Mouse (Mus musculus): ENCODE results near the gene Katna1.
"Not testable (repeated sequence)": the region's sequence is repeated elsewhere in the genome, so short reads cannot be mapped to it uniquely, and the experiment has no call there.

The Katna1 gene

GRCm38 (mm10) chr10:7725751-7726500 is at the start of gene Katna1:
Gene Katna1, plus strand, starts transcription at chr10:7726000.
- peak; percentile 96 for DNase-seq (ENCODE audit: extremely low read depth, insufficient read length, low spot score)

DNA sequence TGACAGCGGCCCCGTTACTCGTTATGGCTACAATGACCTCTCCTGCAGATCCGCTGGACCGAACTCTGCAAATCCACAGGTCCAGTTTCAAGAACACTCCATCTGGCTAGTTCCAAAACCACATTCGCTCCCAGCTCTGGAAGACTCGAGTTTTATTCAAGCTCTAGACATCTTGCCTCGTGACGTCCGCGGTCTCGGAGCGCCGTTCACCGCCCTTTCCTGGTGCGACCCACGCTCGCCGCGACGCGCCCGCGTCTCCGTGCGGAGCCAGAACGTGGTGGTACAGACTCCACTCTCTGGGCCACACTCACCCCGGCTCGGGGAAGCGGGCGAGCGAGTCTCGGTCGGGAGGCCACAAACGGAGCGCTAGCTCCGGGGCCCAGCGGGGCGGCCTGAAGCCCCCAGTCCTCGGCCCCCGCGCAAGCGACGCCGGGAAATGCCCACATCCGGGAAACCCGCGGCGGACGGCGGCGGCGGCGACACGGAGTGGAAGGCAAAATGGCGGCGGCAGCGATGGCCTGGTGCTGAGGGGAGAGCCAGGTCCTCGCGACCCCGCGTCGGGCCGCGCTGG is 45.0 kb upstream of the Katna1 start, which contains the start of the genes Pcmt1 and Lats1:
TSS of gene Pcmt1 (minus strand) at position 406 of the 571 bp plus-strand sequence.
TSS of gene Lats1 (plus strand) at position 484 of the 571 bp plus-strand sequence.
- peak; percentile 84 for DNase-seq (ENCODE audit: extremely low read depth, insufficient read length, low spot score)

GRCm38 (mm10) chr10:7681343-7682025 is 44.3 kb upstream of the Katna1 start:
- DNase-seq (ENCODE audit: extremely low read depth, insufficient read length, low spot score) = peak; percentile 78

DNA sequence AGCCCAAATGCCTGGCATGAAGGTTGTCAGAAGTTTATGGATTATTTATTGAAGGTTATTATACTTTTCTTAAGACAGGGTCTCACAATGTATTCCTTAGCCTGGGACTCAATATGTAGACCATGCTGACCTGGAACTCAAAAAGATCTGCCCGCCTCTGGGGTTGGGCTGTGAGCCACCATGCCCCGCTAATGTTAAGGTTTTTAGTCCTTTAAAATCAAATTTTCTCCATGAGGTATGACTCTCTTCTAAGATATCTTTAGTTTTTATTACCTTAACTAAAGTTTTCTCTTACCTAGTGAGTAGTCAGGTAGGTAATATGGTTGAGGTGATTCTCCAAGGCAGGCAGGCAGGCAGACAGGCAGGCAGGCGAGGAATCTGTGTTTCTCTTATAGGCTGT is 43.6 kb upstream of the Katna1 start:
- no peak for DNase-seq (ENCODE audit: extremely low read depth, insufficient read length, low spot score)

- no peak for DNase-seq (ENCODE audit: extremely low read depth, insufficient read length, low spot score)
Observed at GRCm38 (mm10) chr10:7686902-7687301, 38.9 kb upstream of the Katna1 start.

- no peak for DNase-seq (ENCODE audit: extremely low read depth, insufficient read length, low spot score)
Observed at GRCm38 (mm10) chr10:7695286-7695685, 30.5 kb upstream of the Katna1 start.

DNA sequence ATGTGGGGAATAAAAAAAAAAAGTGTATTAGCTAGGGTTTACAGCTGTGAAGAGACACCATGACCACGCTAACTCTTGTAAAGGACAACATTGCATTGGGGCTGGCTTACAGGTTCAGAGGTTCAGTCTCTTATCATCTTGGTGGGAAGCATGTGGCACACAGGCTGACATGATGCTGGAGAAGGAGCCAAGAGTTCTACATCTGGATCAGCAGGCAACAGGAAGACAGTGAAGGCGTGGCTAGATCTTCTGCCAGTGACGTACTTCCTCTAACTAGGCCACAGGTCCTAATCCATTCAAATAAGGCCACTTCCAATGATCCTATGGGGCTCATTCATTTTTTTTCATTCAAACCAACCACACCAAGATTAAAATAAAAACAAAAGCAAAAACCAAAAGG is 25.7 kb upstream of the Katna1 start:
- no peak for DNase-seq (ENCODE audit: extremely low read depth, insufficient read length, low spot score)

DNA sequence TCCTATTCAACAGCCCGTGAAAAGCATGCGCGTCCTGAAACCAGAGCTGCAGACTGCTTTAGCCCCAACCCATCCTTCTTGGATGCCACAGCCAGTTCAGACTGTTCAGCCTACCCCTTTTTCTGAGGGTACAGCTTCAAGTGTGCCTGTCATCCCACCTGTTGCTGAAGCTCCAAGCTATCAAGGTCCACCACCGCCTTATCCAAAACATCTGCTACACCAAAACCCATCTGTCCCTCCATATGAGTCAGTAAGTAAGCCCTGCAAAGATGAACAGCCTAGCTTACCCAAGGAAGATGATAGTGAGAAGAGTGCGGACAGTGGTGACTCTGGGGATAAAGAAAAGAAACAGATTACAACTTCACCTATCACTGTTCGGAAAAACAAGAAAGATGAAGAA is 23.2 kb upstream of the Katna1 start:
- no peak for DNase-seq (ENCODE audit: extremely low read depth, insufficient read length, low spot score)

- no peak for DNase-seq (ENCODE audit: extremely low read depth, insufficient read length, low spot score)
Observed at GRCm38 (mm10) chr10:7710121-7710520, 15.7 kb upstream of the Katna1 start.

DNA sequence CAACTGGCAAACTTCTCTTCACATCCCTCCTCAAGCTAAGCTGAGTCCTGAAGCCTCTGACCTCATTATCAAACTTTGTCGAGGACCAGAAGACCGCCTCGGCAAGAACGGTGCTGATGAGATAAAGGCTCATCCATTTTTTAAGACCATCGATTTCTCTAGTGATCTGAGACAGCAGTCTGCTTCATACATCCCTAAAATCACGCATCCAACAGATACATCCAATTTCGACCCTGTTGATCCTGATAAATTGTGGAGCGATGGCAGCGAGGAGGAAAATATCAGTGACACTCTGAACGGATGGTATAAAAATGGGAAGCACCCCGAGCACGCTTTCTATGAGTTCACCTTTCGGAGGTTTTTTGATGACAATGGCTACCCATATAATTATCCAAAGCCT is 13.3 kb upstream of the Katna1 start:
- no peak for DNase-seq (ENCODE audit: extremely low read depth, insufficient read length, low spot score)

DNA sequence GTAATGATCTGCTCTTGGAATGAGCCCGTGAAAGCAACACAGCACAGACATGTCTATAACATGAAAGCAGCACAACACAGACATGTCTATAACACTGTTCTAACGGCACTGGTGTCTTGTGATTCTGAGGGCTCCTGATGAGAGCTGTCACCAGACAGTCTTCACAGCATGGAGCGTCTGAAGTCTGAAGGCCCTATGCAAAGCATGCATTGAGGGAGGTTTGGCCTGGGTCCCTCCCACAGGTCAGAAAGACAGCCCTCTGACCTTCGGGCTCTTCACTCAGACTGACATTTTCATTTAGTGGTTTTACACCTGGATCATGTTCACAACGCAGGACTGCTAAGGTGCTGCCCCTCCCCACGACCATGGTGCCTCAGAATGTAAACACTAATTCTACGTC is 10.7 kb upstream of the Katna1 start:
- DNase-seq (ENCODE audit: extremely low read depth, insufficient read length, low spot score) = no peak

- DNase-seq (ENCODE audit: extremely low read depth, insufficient read length, low spot score) = no peak
Observed at GRCm38 (mm10) chr10:7726501-7726812, 657 bp downstream of the Katna1 start.

DNA sequence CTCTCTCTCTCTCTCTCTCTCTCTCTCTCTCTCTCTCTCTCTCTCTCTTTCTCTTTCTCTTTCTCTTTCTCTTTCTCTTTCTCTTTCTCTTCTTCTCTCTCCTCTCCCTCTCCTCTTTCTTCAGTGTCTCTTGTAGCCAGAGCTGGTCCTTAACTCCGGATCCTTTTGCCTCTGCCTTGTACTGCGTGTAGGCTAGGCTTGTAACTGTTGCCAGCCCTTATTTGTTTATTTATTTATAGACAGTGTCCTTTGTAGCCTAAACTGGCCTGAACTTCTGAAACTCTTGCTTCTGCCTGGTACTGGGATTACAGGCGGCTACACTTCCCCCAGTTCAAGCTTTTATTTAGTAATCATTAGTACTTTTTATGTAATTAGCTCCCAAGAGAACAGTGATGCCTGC is 1.2 kb downstream of the Katna1 start:
- DNase-seq (ENCODE audit: extremely low read depth, insufficient read length, low spot score) = no peak

DNA sequence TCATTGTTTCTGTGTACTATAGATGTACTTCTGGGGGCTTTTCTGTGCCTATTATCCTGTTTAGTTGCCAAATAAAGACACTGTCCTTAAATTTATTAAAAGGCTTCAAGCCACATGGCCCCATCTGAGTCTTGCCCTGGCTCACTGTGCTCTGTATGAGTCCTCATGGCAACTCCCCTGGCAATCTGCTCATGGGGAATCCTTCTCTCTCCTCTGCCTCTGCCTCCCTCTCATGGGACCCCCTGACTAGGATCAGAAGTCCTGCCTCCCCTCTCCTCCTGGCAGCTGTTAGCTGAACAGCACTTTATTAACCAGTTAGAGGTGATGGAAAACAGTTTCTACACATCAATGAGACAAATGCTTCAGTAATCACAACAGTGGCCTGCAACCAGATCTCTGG is 5.8 kb downstream of the Katna1 start:
- no peak for DNase-seq (ENCODE audit: extremely low read depth, insufficient read length, low spot score)

DNA sequence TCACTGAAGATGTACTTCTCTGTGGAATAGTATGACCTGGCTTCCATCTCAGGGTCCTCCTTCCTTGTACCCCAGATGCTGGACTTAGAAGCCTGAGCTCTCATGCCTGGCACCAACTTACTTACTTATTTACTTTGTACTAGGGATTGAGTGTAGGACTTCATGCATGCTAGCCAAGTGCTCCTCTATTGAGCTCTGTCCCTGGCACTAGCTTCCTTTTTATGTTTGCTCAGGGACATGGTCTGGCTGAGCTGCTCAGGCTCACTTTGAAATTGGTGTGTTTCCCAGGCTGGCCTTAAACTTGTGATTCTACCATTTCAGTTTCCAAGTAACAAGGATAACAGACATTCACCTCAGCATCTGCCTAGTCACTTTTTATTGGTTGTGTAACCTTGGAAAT is 11.3 kb downstream of the Katna1 start:
- no peak for DNase-seq (ENCODE audit: extremely low read depth, insufficient read length, low spot score)

DNA sequence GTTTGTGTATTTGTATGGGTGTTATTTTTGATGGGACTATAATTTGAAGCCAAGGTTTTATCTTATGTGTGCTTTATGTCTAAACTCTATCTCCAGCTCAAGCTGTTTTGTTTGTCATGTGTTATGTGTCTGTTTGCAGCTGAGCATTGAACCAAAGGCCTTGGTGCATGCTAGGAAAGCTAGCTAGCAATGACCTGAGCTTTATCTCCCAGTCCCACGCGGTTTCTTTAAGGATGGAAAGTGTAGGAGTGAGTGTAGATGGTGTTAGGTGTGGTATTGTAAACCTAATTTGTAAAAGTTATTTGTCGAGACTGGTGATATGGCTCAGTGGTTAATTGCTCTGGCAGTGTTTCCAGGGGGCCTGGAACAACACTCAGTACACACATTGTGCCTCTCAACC is 12.1 kb downstream of the Katna1 start:
- DNase-seq (ENCODE audit: extremely low read depth, insufficient read length, low spot score) = no peak

- DNase-seq (ENCODE audit: extremely low read depth, insufficient read length, low spot score) = not testable (repeated sequence)
Observed at GRCm38 (mm10) chr10:7745528-7745927, 19.7 kb downstream of the Katna1 start.

DNA sequence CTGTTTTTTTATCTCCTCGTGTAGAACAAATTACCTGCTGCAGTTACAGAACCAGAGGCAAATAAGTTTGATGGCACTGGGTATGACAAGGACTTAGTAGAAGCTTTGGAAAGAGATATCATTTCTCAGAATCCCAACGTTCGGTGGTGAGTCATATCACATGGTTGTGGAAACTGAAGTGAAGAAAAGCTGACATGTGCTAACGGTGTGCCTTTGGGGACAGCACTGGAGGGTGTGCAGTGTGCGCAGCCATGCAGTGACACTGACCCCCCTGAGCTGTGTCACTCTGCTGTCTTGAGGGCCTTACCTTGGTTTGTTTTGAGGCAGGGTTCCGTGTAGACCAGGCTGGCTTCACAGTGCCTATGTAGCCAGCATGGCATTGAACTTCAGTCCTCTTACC is 23.0 kb downstream of the Katna1 start:
- no peak for DNase-seq (ENCODE audit: extremely low read depth, insufficient read length, low spot score)

- no peak for DNase-seq (ENCODE audit: extremely low read depth, insufficient read length, low spot score)
Observed at GRCm38 (mm10) chr10:7757544-7757943, 31.7 kb downstream of the Katna1 start.

DNA sequence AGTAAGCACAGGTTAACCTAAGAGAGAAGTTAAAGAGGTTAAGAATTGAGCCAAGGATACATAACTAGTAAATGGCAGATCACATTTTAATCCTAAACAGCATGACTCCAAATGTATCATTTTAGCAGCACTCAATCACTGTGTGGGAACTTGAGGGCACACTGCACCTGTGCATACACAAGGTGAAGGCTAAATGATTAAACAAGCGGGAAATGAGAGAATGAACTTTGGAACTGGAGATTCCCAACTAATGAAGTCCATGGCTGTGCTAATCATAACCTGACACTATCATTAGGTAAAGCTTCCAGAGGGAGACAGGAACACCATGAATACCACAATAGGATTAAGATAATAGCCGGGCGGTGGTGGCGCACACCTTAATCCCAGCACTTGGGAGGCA is 46.5 kb downstream of the Katna1 start:
- DNase-seq (ENCODE audit: extremely low read depth, insufficient read length, low spot score) = no peak

GRCm38 (mm10) chr10:7772769-7773168 is 47.0 kb downstream of the Katna1 start:
- DNase-seq (ENCODE audit: extremely low read depth, insufficient read length, low spot score) = no peak

DNA sequence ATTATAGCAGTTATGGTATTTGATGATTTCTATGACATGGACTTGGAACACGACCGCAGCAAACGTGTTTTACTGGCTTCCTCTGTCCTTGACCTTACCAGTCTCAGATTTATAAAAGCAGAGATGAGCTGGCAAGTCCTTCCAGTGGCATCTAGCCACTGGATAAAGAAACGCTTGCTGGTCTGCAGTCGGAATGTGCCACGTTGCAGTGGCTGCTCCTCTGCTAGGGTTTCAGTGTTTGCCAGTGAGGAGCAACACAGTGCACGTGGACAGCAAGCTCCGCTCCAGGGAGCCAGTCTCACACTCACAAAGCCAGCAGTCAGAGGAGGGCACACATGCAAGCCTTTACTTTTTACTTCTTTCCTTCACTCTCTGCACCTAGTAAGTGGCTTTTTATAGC is 49.6 kb downstream of the Katna1 start:
- no peak for DNase-seq (ENCODE audit: extremely low read depth, insufficient read length, low spot score)
